Mouse (Mus musculus): ENCODE results near the gene Slc15a2. TPM values are rescaled to one million over a fixed set of nuclear protein-coding genes. Genes with fewer than 3 reads are reported as not detected.

The Slc15a2 gene
- polyA plus RNA-seq (2014; fragmentation: Illumina TruSeq; extraction: RNeasy Lipid Tissue Mini Kit (QIAGEN cat#74804); ENCODE audit: low read depth, low replicate concordance), result 5.2 TPM

DNA sequence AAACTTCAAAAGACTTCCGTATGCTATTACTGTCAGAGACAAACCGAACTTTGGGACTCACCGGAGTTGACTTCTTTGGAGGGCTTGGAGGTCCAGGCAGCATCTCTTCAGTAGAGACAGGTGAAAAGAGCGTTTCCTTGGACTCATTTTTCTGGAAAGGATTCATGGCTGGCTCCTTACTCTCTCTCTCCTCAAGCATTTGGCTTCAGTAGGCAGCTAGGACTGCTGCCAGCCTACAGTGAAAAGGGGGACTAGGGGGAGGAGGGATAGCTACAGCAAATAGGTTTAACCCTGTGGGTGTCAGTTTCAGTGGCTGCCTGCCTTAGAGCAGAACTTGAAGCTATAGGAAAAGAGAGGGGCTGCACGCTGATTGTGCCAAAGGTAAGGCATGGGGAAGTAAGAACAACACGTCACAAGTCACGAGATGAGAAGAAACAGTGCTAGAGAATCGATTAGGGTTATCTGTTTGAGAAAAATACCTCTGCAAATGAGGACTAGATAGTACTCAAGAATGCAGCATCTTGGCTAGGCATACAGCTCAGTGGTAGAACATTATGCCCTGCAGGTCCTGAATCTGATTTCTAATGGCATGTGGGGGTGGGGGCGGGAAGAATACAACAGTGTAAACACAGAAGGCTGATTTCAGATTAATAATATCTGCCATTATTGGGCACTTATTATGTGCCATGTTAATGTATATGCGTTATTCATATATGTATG is at the start of gene Slc15a2:
TSS of gene Slc15a2 (minus strand) at position 369 of the 720 bp plus-strand sequence.

DNA sequence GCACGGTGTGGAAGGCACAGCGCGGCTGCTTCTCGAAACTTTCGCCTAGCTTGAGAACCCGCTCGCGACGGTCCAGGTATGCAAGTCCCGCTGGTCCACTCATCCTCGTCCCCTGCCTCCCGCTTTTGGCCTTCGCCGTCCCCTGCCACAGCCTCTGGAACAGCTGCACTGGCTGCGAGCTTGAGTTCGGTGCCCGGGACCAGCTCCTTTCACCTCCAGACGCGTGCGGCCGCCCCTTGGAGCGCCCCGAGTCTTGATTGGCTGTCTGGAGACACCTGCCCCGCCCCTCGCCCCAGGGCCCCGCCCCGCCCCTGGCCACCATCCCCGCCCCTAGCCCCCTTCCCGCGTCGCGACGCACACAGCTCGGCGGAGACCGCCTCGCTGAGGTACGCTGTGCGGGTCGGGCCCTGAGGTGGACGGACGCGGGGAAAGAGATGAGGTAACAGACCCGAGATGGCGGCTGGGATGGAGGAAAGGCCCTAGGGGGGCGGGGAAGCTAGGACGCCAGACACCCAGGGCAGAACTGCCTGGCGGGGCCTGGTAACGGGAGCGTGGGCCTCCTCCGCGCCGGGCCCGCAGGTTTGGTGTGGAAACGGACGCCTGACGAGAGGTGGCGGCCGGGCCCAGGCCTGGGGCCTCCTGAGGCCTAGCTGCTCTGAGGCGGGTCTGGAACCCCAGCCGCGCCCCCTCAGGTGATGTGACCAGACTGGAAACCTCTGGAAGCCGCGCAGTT is 43.5 kb upstream of the Slc15a2 start, which contains the start of gene Iqcb1:
TSS of gene Iqcb1 (plus strand) at position 332 of the 733 bp plus-strand sequence.

Other genes with a start within 250 kb of the Slc15a2 start
- gene Casr, start 222.8 kb downstream of the Slc15a2 start, polyA plus RNA-seq (2014; fragmentation: Illumina TruSeq; extraction: RNeasy Lipid Tissue Mini Kit (QIAGEN cat#74804); ENCODE audit: low read depth, low replicate concordance), result not detected
- gene Cd86, start 118.9 kb downstream of the Slc15a2 start, polyA plus RNA-seq (2014; fragmentation: Illumina TruSeq; extraction: RNeasy Lipid Tissue Mini Kit (QIAGEN cat#74804); ENCODE audit: low read depth, low replicate concordance), result 2.0 TPM
- gene Ildr1, start 91.0 kb downstream of the Slc15a2 start, polyA plus RNA-seq (2014; fragmentation: Illumina TruSeq; extraction: RNeasy Lipid Tissue Mini Kit (QIAGEN cat#74804); ENCODE audit: low read depth, low replicate concordance), result not detected
- gene Iqcb1, start 43.4 kb upstream of the Slc15a2 start, polyA plus RNA-seq (2014; fragmentation: Illumina TruSeq; extraction: RNeasy Lipid Tissue Mini Kit (QIAGEN cat#74804); ENCODE audit: low read depth, low replicate concordance), result 17.7 TPM
- gene Eaf2, start 90.0 kb upstream of the Slc15a2 start, polyA plus RNA-seq (2014; fragmentation: Illumina TruSeq; extraction: RNeasy Lipid Tissue Mini Kit (QIAGEN cat#74804); ENCODE audit: low read depth, low replicate concordance), result 1.8 TPM
- gene Golgb1, start 90.2 kb upstream of the Slc15a2 start, polyA plus RNA-seq (2014; fragmentation: Illumina TruSeq; extraction: RNeasy Lipid Tissue Mini Kit (QIAGEN cat#74804); ENCODE audit: low read depth, low replicate concordance), result 29.6 TPM
- gene Hcls1, start 150.0 kb upstream of the Slc15a2 start, polyA plus RNA-seq (2014; fragmentation: Illumina TruSeq; extraction: RNeasy Lipid Tissue Mini Kit (QIAGEN cat#74804); ENCODE audit: low read depth, low replicate concordance), result 7.6 TPM
- gene Fbxo40, start 205.5 kb upstream of the Slc15a2 start, polyA plus RNA-seq (2014; fragmentation: Illumina TruSeq; extraction: RNeasy Lipid Tissue Mini Kit (QIAGEN cat#74804); ENCODE audit: low read depth, low replicate concordance), result 153 TPM
- gene Polq, start 226.8 kb upstream of the Slc15a2 start, polyA plus RNA-seq (2014; fragmentation: Illumina TruSeq; extraction: RNeasy Lipid Tissue Mini Kit (QIAGEN cat#74804); ENCODE audit: low read depth, low replicate concordance), result 5.2 TPM

Measured in heart, adult 10 weeks (tissue).